Mouse (Mus musculus) embryonic stem cell, embryonic (primary cell): ENCODE results near the gene Gm34653.
"Not testable (repeated sequence)": the region's sequence is repeated elsewhere in the genome, so short reads cannot be mapped to it uniquely, and the experiment has no call there.

Experiments
- CTCF ChIA-PET, 4 experiments: fragments of 300-600 bp in 2 of 4; fragments of 350-600 bp in 2 of 4; sonication (Branson Sonifier 250); formaldehyde crosslinking; loops; one replicate each; lab custom pipeline; 2022; ENCODE audit warnings: inconsistent platforms in 2 of 4; lab: Charles Lee
- POLR2A ChIA-PET, 4 experiments: fragments of 300-600 bp in 2 of 4; fragments of 350-600 bp in 2 of 4; sonication (Branson Sonifier 250); formaldehyde crosslinking; loops; one replicate each; lab custom pipeline; 2022; ENCODE audit warnings: antibody characterized with exemption in 4 of 4, inconsistent platforms in 1 of 4; lab: Charles Lee

The Gm34653 gene

DNA sequence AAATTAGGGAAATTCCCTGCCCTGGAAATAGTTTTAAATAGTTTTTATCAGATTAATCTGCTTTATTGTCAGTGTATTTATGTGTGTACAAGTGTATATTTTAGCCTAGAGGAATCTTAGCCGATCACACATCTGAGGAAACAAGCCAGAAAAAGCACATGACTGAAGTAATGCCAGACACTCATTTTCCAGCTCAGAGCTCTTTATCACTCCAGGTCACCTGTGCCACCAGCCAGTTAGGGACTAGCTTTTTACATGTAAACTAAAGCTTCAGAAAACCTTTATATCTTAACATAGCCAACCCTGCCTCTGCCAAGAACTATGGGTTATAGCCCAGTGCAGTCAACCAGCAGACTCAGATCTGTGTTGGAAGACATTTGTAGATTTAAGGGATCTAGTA lies 28.0 kb upstream of the Gm34653 start:
- ChIA-PET CTCF (no interaction called here), POLR2A (interaction anchor here (0.5 to 15.7 kb wide), 17 partner anchors 7 to 304 kb away, joined by 3 to 260 read pairs (median 17); partner anchors contain the start of genes Cntrl (in 2 of the 4), Fbxw2 (in 2 of the 4) and Hspa5 (in 2 of the 4))

DNA sequence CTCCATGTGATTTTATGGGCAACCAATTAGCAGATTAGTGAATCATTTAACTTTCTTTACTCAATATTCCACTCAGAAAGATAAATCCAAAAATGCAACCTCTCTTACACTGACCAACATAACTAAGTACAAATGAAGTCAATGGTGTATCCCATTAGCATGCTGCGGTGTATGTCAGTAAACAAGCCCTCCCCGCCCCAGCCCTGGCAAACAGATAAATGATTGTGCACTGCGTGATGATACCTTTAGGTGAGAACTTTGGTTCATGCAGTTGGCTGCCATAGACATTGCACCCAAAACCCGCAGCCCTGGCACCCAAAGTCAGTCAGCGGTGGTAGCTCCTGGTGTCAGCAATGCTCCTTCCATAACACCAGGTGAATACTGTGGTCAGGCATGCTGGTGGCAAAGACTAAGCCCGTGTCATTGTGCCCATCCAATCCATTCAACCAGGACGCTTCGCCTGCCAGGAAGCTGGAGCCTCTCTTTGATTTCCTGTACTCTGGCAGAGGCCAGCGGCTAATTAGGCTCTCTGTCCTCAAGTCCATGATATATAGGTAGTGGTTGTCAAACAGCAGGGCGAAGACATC lies 27.4 kb upstream of the Gm34653 start:
- ChIA-PET POLR2A (interaction anchor here in 3 of 4 experiments (0.5 to 15.7 kb wide), 13 partner anchors 9 to 304 kb away, joined by 3 to 260 read pairs (median 8); partner anchors contain the start of genes Hspa5 (in 2 of the 3) and Cntrl (in 1 of the 3)), CTCF (interaction anchor here in 1 of 4 experiments (0.6 kb wide), 1 partner anchor 13 kb away, joined by 8 read pairs; no protein-coding TSS in a partner anchor)

DNA sequence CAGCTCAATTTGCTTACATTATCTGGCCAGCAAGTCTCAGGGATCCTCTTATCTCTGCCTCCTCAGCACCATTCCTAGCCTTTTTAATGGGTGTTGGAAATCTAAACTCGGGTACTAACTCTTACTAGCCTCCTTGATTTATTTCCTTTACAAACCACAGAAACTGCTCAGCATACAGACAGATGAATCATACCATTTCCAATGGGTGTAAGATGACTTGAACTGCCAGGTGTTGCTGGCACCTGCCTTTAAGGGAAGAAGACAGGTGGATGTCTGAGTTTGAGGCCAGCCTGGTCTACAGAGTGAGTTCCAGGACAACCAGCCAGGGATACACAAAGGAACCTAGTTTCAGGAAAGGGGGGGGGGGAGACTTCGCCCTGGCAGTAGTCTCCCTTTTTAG lies 24.8 kb upstream of the Gm34653 start:
- POLR2A ChIA-PET, result interaction anchor here in 1 of 4 experiments (1.2 kb wide), 2 partner anchors 8 to 18 kb away, joined by 3 read pairs; partner anchors contain the start of gene Fbxw2

DNA sequence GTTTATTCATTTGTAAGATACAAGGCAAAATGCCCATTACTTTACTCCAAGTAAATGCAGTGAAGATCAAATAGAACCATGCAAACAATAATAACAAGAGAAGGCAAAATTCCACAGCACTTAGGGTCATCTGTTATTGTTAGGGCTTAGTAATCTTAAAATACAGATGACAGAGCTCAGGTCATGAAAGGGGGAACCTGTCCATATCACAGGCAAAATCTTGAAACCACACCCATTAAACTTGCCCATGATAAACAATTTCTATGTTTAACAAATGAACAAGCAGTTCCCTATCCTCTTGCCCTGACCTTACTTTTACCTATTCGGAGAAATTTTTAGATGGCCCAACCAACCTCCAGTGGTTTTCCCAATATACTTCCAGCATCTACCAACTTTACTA lies 23.2 kb upstream of the Gm34653 start:
- ChIA-PET CTCF (interaction anchor here in 1 of 4 experiments (0.5 kb wide), 1 partner anchor 365 kb away, joined by 5 read pairs; no protein-coding TSS in a partner anchor), POLR2A (interaction anchor here in 2 of 4 experiments (0.6 to 11.4 kb wide), 6 partner anchors 7 to 38 kb away, joined by 3 to 178 read pairs (median 4); partner anchors contain the start of genes Rabepk (in 2 of the 2) and Hspa5 (in 1 of the 2))

More for the DNA sequence above, 24.8 kb upstream of the Gm34653 start:
- CTCF ChIA-PET, result interaction anchor here in 1 of 4 experiments (0.6 kb wide), 1 partner anchor 63 kb away, joined by 3 read pairs; no protein-coding TSS in a partner anchor

DNA sequence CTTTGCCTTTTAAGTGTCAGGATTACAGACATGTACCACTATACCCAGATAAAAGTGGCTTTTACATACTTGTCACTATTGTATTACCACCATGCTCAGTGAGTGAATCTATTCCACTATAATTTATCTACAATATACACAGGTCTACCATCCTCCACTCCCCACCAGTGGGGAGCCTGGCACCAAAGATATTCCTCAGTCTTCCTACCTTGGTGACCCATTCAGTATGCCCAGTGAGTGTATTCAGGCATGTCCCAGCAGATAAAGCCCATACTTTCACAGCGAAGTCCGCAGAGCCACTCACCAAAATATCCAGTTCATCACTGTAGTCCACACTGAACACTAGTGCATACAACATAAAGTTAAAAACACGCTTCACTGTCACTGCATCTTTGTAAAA lies 22.0 kb upstream of the Gm34653 start:
- POLR2A ChIA-PET, result interaction anchor here in 2 of 4 experiments (0.9 to 11.4 kb wide), 11 partner anchors 8 to 321 kb away, joined by 3 to 178 read pairs (median 4); partner anchors contain the start of genes Hspa5 (in 2 of the 2) and Rabepk (in 2 of the 2)
- CTCF ChIA-PET, result no interaction called here

DNA sequence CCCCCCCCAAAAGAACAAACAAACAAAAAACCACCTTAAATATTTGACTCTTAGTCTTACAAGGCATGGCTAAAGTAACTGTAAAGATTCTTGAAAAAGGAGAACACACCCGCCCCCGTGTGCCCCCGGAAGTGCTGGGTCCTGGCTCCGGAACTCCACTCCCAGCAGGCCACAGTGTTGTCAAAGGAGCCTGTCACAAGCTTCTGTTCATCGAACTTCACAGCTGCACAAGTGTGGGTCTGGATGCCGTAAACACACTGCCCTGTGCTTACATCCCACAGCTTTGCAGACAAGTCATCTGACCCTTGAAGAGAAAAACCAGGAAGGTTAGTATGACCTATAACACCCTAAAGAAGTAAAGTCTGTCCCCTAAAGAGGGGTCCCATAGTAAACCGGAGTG lies 20.1 kb upstream of the Gm34653 start:
- POLR2A ChIA-PET, result interaction anchor here in 3 of 4 experiments (0.6 to 11.4 kb wide), 20 partner anchors 9 to 1727 kb away, joined by 3 to 178 read pairs (median 4); partner anchors contain the start of genes Hspa5 (in 2 of the 3), Rabepk (in 2 of the 3) and Fbxw2 (in 1 of the 3)
- CTCF ChIA-PET, result interaction anchor here in 2 of 4 experiments (0.6 to 0.7 kb wide), 2 partner anchors 102 to 440 kb away, joined by 5 to 7 read pairs; no protein-coding TSS in a partner anchor

DNA sequence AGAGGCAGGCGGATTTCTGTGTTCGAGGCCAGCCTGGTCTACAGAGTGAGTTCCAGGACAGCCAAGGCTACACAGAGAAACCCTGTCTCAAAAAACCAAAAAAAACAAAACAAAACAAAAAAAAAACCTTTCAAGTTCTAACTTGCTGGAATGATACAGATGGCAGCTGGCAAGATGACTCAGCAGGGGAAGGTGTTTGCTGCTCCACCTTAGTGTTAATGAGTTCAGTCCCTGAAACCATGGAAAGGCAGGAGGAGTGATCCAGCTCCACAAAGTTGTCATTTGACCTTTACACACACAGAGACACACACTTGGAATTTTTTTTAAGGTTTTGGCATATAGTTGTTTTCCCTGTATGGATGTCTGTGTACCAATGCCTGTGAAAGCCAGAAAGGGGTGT lies 16.9 kb upstream of the Gm34653 start:
- CTCF ChIA-PET, result interaction anchor here in 3 of 4 experiments (0.6 to 4.5 kb wide), 9 partner anchors 11 to 433 kb away, joined by 3 to 13 read pairs (median 5); partner anchors contain the start of gene Fbxw2 (in 1 of the 3)
- POLR2A ChIA-PET, result interaction anchor here (0.6 to 11.4 kb wide), 39 partner anchors 8 to 520 kb away, joined by 3 to 178 read pairs (median 4); partner anchors contain the start of genes Hspa5 (in 3 of the 4), Cntrl (in 2 of the 4), Fbxw2 (in 2 of the 4) and Rabepk (in 2 of the 4)

DNA sequence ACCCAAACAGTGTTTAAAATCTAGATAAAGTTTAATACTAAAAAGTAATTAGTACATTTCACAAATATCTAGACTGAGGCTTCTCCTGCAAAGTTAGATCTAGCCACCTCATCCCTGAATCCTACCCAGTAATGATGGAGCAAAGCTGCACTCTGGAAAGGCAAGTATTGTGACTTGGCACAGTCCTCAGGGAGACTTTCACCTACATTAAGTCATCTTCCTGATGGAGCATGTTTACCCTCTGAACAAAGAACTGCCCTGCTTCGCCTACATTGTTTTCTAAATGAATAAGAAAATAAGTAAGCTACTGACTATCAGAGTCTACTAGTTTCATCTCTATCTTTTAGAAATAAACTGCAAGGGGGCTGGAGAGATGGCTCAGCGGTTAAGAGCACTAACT lies 14.3 kb upstream of the Gm34653 start:
- CTCF ChIA-PET, result interaction anchor here in 2 of 4 experiments (0.7 to 4.5 kb wide), 3 partner anchors 13 to 289 kb away, joined by 4 to 13 read pairs (median 8); no protein-coding TSS in a partner anchor
- POLR2A ChIA-PET, result interaction anchor here in 2 of 4 experiments (0.7 to 11.4 kb wide), 12 partner anchors 8 to 296 kb away, joined by 3 to 178 read pairs (median 4); partner anchors contain the start of genes Fbxw2 (in 2 of the 2), Gapvd1 (in 1 of the 2) and Rabepk (in 1 of the 2)

DNA sequence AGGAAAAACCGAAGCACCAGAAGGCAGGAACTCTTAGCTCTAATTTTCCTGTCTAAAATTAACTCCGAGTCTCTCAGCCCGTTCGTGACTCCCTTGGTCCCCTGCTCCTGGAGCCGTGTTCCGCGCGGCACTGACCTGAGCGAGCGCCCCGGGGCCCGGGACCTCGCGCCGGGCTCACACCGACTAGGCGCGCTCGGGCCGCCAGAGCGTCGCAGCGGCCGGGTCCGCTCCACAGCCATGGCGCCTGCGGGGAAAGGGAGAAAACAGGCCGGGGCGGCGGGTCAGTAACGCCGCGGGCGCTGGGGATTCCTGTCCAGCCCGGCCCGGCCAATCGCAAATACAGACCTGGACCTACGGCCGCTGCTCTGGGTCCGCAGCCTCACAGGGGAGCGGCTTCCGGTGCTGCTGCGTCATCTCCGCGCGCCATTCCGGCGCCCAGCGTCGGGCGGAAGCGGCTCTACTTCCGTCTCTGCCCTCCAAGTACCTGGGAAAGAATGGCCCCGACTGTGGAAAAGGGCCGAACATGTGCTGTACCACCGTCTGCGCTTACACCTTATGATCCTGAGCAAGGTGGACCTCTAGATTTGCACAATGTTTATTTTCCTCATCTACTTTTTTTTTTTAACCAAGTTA lies 6.9 kb upstream of the Gm34653 start, which contains the start of gene Fbxw2:
Gene Fbxw2 (minus strand): TSS at position 485 of the 633 bp plus-strand sequence.
- ChIA-PET CTCF (interaction anchor here in 3 of 4 experiments (0.7 to 2.8 kb wide), 9 partner anchors 10 to 511 kb away, joined by 3 to 11 read pairs (median 5); partner anchors contain the start of genes Cntrl (in 1 of the 3), Rabepk (in 1 of the 3) and Stom (in 1 of the 3)), POLR2A (interaction anchor here (0.6 to 7.2 kb wide), 39 partner anchors 9 to 697 kb away, joined by 3 to 74 read pairs (median 4); partner anchors contain the start of genes Hspa5 (in 3 of the 4), Cntrl (in 2 of the 4), Rabepk (in 2 of the 4) and Traf1 (in 1 of the 4))

DNA sequence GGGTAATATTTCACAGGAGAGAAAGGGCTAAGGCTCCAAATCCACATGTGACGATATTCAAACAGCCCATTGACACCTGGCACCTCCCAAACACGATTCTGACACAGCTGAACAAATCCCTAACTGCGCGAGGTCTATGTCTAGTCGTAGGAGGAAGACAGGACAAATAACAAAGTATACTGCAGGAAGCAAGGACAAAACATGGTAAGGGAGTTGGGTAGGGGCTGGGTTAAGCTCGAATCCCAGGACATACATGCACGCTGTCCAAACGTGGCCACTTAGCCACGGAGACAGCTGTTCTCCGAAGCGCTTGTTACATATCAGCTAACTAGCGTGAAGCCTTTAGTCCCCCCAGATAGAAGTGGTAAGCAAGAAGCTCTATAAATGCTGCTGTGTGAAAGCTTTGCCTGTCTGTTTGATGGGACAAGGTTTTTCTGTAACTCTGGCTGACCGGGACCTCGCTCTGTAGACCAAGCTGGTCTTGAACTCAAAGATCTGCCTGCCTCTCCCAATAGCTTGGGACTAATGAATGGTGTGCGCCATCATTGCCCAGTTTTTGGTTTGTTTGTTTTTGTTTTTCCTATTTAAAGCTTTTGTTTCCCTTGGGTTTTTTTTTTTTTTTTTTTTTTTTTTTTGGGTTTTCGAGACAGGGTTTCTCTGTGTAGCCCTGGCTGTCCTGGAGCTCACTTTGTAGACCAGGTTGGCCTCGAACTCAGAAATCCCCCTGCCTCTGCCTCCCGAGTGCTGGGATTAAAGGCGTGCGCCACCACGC lies 6.2 kb upstream of the Gm34653 start:
- CTCF ChIA-PET, result interaction anchor here (0.6 to 2.8 kb wide), 17 partner anchors 9 to 510 kb away, joined by 3 to 11 read pairs (median 4); partner anchors contain the start of genes Cntrl (in 1 of the 4), Rabepk (in 1 of the 4) and Stom (in 1 of the 4)
- POLR2A ChIA-PET, result interaction anchor here (0.6 to 7.2 kb wide), 56 partner anchors 9 to 698 kb away, joined by 3 to 74 read pairs (median 3); partner anchors contain the start of genes Hspa5 (in 3 of the 4), Cntrl (in 2 of the 4), Rabepk (in 2 of the 4) and Traf1 (in 1 of the 4)

DNA sequence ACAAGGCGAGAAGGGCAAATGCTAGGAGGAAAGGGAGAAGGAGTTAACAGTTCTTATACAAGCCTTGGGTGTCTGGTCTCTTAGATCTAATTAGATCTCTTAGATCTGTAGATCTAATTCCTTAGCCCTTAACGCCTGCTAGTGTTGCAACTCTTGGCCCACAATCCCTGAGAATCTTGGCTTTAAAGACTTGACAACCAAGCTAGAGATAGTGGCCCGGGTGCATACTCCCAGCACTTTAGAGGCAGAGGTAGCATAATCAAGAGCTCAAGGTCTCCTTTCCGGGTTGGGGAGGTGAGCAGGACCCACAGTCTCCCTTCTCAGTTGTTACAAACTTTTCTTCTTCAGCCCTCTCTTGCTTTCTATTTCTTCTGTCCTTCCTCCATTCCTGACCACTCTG lies 5.2 kb upstream of the Gm34653 start:
- POLR2A ChIA-PET, result interaction anchor here in 3 of 4 experiments (0.6 to 7.2 kb wide), 33 partner anchors 9 to 421 kb away, joined by 3 to 74 read pairs (median 4); partner anchors contain the start of genes Hspa5 (in 3 of the 3), Cntrl (in 2 of the 3), Rabepk (in 2 of the 3) and Traf1 (in 1 of the 3)

DNA sequence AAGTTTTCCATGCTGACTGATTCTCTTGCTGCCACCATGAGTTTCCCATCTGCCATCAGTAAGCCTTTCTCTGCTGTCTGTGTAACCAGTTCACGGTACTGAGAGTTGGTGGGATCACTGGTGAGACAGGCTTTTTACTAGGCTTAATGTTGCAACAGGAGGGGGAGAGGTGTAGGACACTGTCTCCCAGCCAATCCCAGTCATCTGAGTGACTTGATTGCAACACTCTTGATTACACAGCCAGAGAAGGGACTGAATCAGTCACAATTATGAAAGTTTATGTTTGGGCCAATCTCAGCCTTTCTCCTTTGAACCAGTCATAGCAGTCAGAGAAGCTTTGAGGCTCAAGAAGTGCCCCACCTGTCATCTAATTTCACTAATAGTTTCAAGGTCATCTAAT lies 4.8 kb upstream of the Gm34653 start:
- CTCF ChIA-PET, result interaction anchor here in 2 of 4 experiments (1.0 to 2.8 kb wide), 4 partner anchors 13 to 280 kb away, joined by 3 to 11 read pairs (median 8); partner anchors contain the start of gene Cntrl (in 1 of the 2)
- POLR2A ChIA-PET, result interaction anchor here in 3 of 4 experiments (0.6 to 7.2 kb wide), 20 partner anchors 8 to 304 kb away, joined by 3 to 74 read pairs (median 5); partner anchors contain the start of genes Hspa5 (in 2 of the 3), Cntrl (in 1 of the 3) and Rabepk (in 1 of the 3)

More for the DNA sequence above, 5.2 kb upstream of the Gm34653 start:
- CTCF ChIA-PET, result interaction anchor here in 2 of 4 experiments (1.0 to 2.8 kb wide), 9 partner anchors 8 to 509 kb away, joined by 3 to 11 read pairs (median 5); partner anchors contain the start of genes Cntrl (in 1 of the 2), Rabepk (in 1 of the 2) and Stom (in 1 of the 2)

DNA sequence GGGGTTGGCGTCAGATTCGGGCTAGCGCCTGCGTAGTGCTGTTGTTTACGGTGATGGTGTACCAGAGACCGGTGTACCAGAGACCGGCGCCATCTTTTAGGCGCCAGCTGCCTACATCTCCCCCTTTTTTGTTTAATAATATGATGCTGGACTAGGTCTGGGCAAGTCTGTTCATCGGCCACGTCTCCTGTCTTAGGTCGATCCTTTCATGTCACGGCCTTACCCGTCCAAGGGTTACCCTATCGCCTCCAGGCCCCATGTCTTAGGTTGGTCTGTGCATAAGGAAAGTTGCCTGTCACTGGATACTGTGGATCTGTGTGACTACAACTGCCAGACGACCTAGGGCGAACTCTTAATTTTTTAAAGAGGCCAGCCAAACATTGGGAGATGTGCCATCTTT lies 2.7 kb upstream of the Gm34653 start:
- CTCF ChIA-PET, result not testable (repeated sequence)

DNA sequence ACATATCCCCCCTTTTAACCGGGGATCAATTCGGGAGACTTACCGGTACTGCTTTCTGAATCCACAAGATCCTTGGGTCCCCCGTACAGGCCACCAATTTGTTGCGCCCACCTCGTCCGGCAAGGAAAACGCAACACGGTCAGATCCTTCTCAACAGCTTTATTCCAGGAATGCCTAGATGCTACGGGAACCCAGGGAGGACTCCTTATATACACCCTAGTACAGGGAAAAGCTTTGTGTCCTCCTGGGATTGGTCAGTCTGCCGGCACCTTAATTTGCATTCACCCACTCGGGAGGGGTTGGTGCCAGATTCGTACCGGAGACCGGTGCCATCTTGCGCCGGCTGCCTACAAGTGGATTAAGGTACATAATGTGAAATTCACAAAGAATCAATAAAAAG lies 817 bp downstream of the Gm34653 start:
- POLR2A ChIA-PET, result interaction anchor here in 2 of 4 experiments (0.6 to 4.8 kb wide), 7 partner anchors 12 to 86 kb away, joined by 3 to 20 read pairs (median 3); no protein-coding TSS in a partner anchor
- CTCF ChIA-PET, result no interaction called here

More for the DNA sequence above, 2.7 kb upstream of the Gm34653 start:
- POLR2A ChIA-PET, result interaction anchor here in 2 of 4 experiments (1.1 to 7.2 kb wide), 4 partner anchors 14 to 75 kb away, joined by 3 to 74 read pairs (median 36); partner anchors contain the start of genes Hspa5 (in 1 of the 2) and Rabepk (in 1 of the 2)

DNA sequence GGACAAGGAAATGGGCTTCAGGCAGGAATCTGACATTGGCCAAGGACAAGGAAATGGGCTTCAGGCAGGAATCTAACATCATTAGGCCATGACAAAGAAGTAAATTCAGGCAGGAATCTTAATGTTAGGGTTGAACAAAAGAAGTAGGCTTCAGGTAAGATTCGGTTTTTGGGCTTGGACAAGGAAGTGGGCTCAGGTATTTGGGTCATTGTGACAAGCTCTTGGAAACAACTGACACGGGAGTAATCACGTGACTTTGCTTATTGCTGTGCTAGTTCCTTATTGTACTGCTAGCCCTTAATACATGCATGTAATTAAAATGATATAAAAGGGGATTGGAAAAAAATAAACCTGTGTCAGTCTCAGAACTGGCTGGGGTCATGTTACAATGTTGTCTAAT lies 2.9 kb downstream of the Gm34653 start:
- ChIA-PET POLR2A (interaction anchor here (0.7 to 4.8 kb wide), 34 partner anchors 8 to 311 kb away, joined by 3 to 29 read pairs (median 4); partner anchors contain the start of genes Fbxw2 (in 3 of the 4), Hspa5 (in 2 of the 4), Cutal (in 1 of the 4) and Psmd5 (in 1 of the 4)), CTCF (interaction anchor here in 2 of 4 experiments (0.7 to 2.2 kb wide), 5 partner anchors 9 to 273 kb away, joined by 3 to 5 read pairs (median 4); partner anchors contain the start of genes Cntrl (in 1 of the 2) and Fbxw2 (in 1 of the 2))
